Mouse (Mus musculus): ENCODE data around the gene Rnf38.

GRCm38 (mm10) chr4:44085566-44085965 is 148.0 kb downstream of the Rnf38 start:
- TF ChIP-seq CTCF (IDR thresholded peaks at IDR 0.05; ENCODE audit: low read depth) = no peak
- TF ChIP-seq EP300 (IDR thresholded peaks at IDR 0.05; ENCODE audit: low read depth) = no peak

Measured in liver, embryonic 14.5 days (tissue).